Mouse (Mus musculus) layer of hippocampus, postnatal 10 days (tissue): ENCODE results near the gene Olfr459. TPM values are rescaled to one million over a fixed set of nuclear protein-coding genes. Genes with fewer than 3 reads are reported as not detected.

Experiments used
- DNase-seq, 2 experiments: peaks; one replicate each; pipeline ENCODE4 v3.0.0; 2021; ENCODE audit warnings: low spot score in 2 of 2
- long read RNA-seq: library from polyadenylated mRNA; stranded (forward); transcript quantifications from one replicate; pipeline ENCODE4 v2.0.0, GENCODE M21; 2023
- total RNA-seq, 2 experiments: library from RNA; stranded (reverse); gene quantifications; 2 replicates each; pipeline ENCODE4 v1.2.3; 2021

Gene Olfr459
- not detected for total RNA-seq
- long read RNA-seq, result 0 reads

GRCm38 (mm10) chr6:41775077-41775476 lies at the start of gene Olfr459:
TSS of gene Olfr459 (minus strand) at chr6:41775177.
- no peak for DNase-seq

- DNase-seq, result no peak
These were observed 49.1 kb upstream of the Olfr459 start for GRCm38 (mm10) chr6:41824086-41824485.

- DNase-seq, result peak in 1 of 2 experiments; percentile 19
These were observed 11.7 kb upstream of the Olfr459 start for GRCm38 (mm10) chr6:41786700-41787099.

- peak; percentile 10 to 26 for DNase-seq
These were observed 744 bp upstream of the Olfr459 start for GRCm38 (mm10) chr6:41775721-41776120.

GRCm38 (mm10) chr6:41769872-41770271 lies 5.1 kb downstream of the Olfr459 start:
- no peak for DNase-seq

GRCm38 (mm10) chr6:41764306-41764705 lies 10.7 kb downstream of the Olfr459 start:
- DNase-seq, result no peak

- no peak for DNase-seq
These were observed 12.6 kb downstream of the Olfr459 start for GRCm38 (mm10) chr6:41762370-41762757.

GRCm38 (mm10) chr6:41761702-41762369 lies 13.1 kb downstream of the Olfr459 start:
- peak; percentile 54 to 77 for DNase-seq

GRCm38 (mm10) chr6:41759618-41760017 lies 15.4 kb downstream of the Olfr459 start:
- DNase-seq, result no peak

GRCm38 (mm10) chr6:41758421-41758820 lies 16.6 kb downstream of the Olfr459 start:
- no peak for DNase-seq

GRCm38 (mm10) chr6:41757199-41757598 lies 17.8 kb downstream of the Olfr459 start:
- DNase-seq, result no peak

GRCm38 (mm10) chr6:41754626-41755025 lies 20.4 kb downstream of the Olfr459 start:
- no peak for DNase-seq

- DNase-seq, result no peak
These were observed 30.1 kb downstream of the Olfr459 start for GRCm38 (mm10) chr6:41744664-41745392.

- no peak for DNase-seq
These were observed 33.9 kb downstream of the Olfr459 start for GRCm38 (mm10) chr6:41741101-41741500.

GRCm38 (mm10) chr6:41734719-41735470 lies 40.1 kb downstream of the Olfr459 start:
- DNase-seq, result no peak

- no peak for DNase-seq
These were observed 46.9 kb downstream of the Olfr459 start for GRCm38 (mm10) chr6:41727989-41728609.

GRCm38 (mm10) chr6:41721430-41721829 lies 53.5 kb downstream of the Olfr459 start:
- DNase-seq, result no peak
